Mouse (Mus musculus): ENCODE results near the gene Lcn9. TPM values are rescaled to one million over a fixed set of nuclear protein-coding genes. Genes with fewer than 3 reads are reported as not detected.

Lcn9 gene
- polyA plus RNA-seq, 1 experiment from 2014 or later: not detected

Other genes with a start within 250 kb of the Lcn9 start
- 3.4 and 9.8 TPM in 2 replicates for gene Mamdc4, start 248.3 kb upstream of the Lcn9 start, polyA plus RNA-seq (2015; fragmentation: Nextera tagmentation; extraction: Ambion mirVana)
- gene Phpt1, start 247.9 kb upstream of the Lcn9 start, polyA plus RNA-seq (2015; fragmentation: Nextera tagmentation; extraction: Ambion mirVana): 171 and 175 TPM in 2 replicates
- 0.22 and 0.30 TPM in 2 replicates for gene Ajm1, start 241.4 kb upstream of the Lcn9 start, polyA plus RNA-seq (2015; fragmentation: Nextera tagmentation; extraction: Ambion mirVana)
- gene Rabl6, start 214.6 kb upstream of the Lcn9 start, polyA plus RNA-seq (2015; fragmentation: Nextera tagmentation; extraction: Ambion mirVana): 41.0 and 50.2 TPM in 2 replicates
- 0.09 and 0.13 TPM in 2 replicates for gene Ccdc183, start 205.5 kb upstream of the Lcn9 start, polyA plus RNA-seq (2015; fragmentation: Nextera tagmentation; extraction: Ambion mirVana)
- gene Tmem141, start 201.1 kb upstream of the Lcn9 start, polyA plus RNA-seq (2015; fragmentation: Nextera tagmentation; extraction: Ambion mirVana): 19.0 and 21.9 TPM in 2 replicates
- 3.3 and 4.8 TPM in 2 replicates for gene Fcna, start 195.1 kb upstream of the Lcn9 start, polyA plus RNA-seq (2015; fragmentation: Nextera tagmentation; extraction: Ambion mirVana)
- gene Lcn8, start 170.0 kb upstream of the Lcn9 start, polyA plus RNA-seq (2015; fragmentation: Nextera tagmentation; extraction: Ambion mirVana): not detected in 2 replicates
- not detected in 2 replicates for gene Lcn5, start 165.2 kb upstream of the Lcn9 start, polyA plus RNA-seq (2015; fragmentation: Nextera tagmentation; extraction: Ambion mirVana)
- not detected in 2 replicates for gene Lcn6, start 146.4 kb upstream of the Lcn9 start, polyA plus RNA-seq (2015; fragmentation: Nextera tagmentation; extraction: Ambion mirVana)
- gene Lcn10, start 140.4 kb upstream of the Lcn9 start, polyA plus RNA-seq (2015; fragmentation: Nextera tagmentation; extraction: Ambion mirVana): not detected in 2 replicates
- not detected in 2 replicates for gene Obp2a, start 123.1 kb upstream of the Lcn9 start, polyA plus RNA-seq (2015; fragmentation: Nextera tagmentation; extraction: Ambion mirVana)
- gene Bmyc, start 116.4 kb upstream of the Lcn9 start, polyA plus RNA-seq (2015; fragmentation: Nextera tagmentation; extraction: Ambion mirVana): 44.7 and 47.4 TPM in 2 replicates
- not detected in 2 replicates for gene Obp2b, start 86.1 kb upstream of the Lcn9 start, polyA plus RNA-seq (2015; fragmentation: Nextera tagmentation; extraction: Ambion mirVana)
- gene Lcn3, start 57.6 kb upstream of the Lcn9 start, polyA plus RNA-seq (2015; fragmentation: Nextera tagmentation; extraction: Ambion mirVana): not detected in 2 replicates
- not detected in 2 replicates for gene Lcn11, start 46.1 kb upstream of the Lcn9 start, polyA plus RNA-seq (2015; fragmentation: Nextera tagmentation; extraction: Ambion mirVana)
- not detected in 2 replicates for gene Gm13539, start 40.9 kb upstream of the Lcn9 start, polyA plus RNA-seq (2015; fragmentation: Nextera tagmentation; extraction: Ambion mirVana)
- not detected in 2 replicates for gene Glt6d1, start 7.3 kb upstream of the Lcn9 start, polyA plus RNA-seq (2015; fragmentation: Nextera tagmentation; extraction: Ambion mirVana)
- gene Sohlh1, start 24.1 kb downstream of the Lcn9 start, polyA plus RNA-seq (2015; fragmentation: Nextera tagmentation; extraction: Ambion mirVana): not detected in 2 replicates
- gene Kcnt1, start 40.6 kb downstream of the Lcn9 start, polyA plus RNA-seq (2015; fragmentation: Nextera tagmentation; extraction: Ambion mirVana): 0.57 TPM in 1 of 2 replicates, not detected in the other
- 11.6 and 12.8 TPM in 2 replicates for gene Camsap1, start 160.1 kb downstream of the Lcn9 start, polyA plus RNA-seq (2015; fragmentation: Nextera tagmentation; extraction: Ambion mirVana)
- 105 and 107 TPM in 2 replicates for gene Ubac1, start 198.6 kb downstream of the Lcn9 start, polyA plus RNA-seq (2015; fragmentation: Nextera tagmentation; extraction: Ambion mirVana)

Data from heart, embryonic 15.5 days (tissue).